Mouse (Mus musculus) myocyte (in vitro differentiated cells): ENCODE measurements around the gene Gm8113. TPM values are rescaled to one million over a fixed set of nuclear protein-coding genes. Genes with fewer than 3 reads are reported as not detected.
"Not testable (repeated sequence)": the region's sequence is repeated elsewhere in the genome, so short reads cannot be mapped to it uniquely, and the experiment has no call there.

Experiments used
- H3K27me3 ChIP-seq: one replicate; pipeline ENCODE4 v1.6.1; 2011; ENCODE audit not compliant: control insufficient read depth, insufficient read depth, insufficient read length
- H3K36me3 ChIP-seq: one replicate; pipeline ENCODE4 v1.6.1; 2011; ENCODE audit not compliant: control insufficient read depth, insufficient read depth
- H3K4me2 ChIP-seq: one replicate; pipeline ENCODE4 v1.6.1; 2011; ENCODE audit warnings: low read depth, control low read depth
- H3K4me3 ChIP-seq: one replicate; pipeline ENCODE4 v1.5.1; 2011; ENCODE audit warnings: mild to moderate bottlenecking, control low read depth, moderate library complexity
- H3K79me2 ChIP-seq: one replicate; pipeline ENCODE4 v1.6.1; 2011; ENCODE audit not compliant: control insufficient read depth, insufficient read depth
- H3ac ChIP-seq: one replicate; pipeline ENCODE4 v1.6.1; 2011; ENCODE audit not compliant: control insufficient read depth, insufficient read length
- polyA plus RNA-seq: library from polyadenylated mRNA; unstranded; fragments of >200 nt; fragmentation: generic; extraction: Trizol; gene quantifications from one replicate; pipeline ENCODE4 v1.2.1, GENCODE M21; 2012; ENCODE audit warnings: missing spikeins

The Gm8113 gene
- polyA plus RNA-seq, 1 experiment, result 0.30 TPM

- not testable (repeated sequence) for H3K4me3 ChIP-seq, H3K36me3 ChIP-seq, H3ac ChIP-seq, H3K79me2 ChIP-seq, H3K27me3 ChIP-seq, H3K4me2 ChIP-seq
Measured at GRCm38 (mm10) chr14:43932991-43933390, 7.8 kb downstream of the Gm8113 start.

GRCm38 (mm10) chr14:43933399-43933798 lies 8.2 kb downstream of the Gm8113 start:
- H3K4me3 ChIP-seq, H3K79me2 ChIP-seq, H3ac ChIP-seq, H3K36me3 ChIP-seq, H3K27me3 ChIP-seq, H3K4me2 ChIP-seq: not testable (repeated sequence)

GRCm38 (mm10) chr14:43953382-43953781 lies 28.2 kb downstream of the Gm8113 start:
- H3ac ChIP-seq, H3K4me3 ChIP-seq, H3K79me2 ChIP-seq, H3K27me3 ChIP-seq, H3K36me3 ChIP-seq, H3K4me2 ChIP-seq: not testable (repeated sequence)

GRCm38 (mm10) chr14:43955074-43955473 lies 29.9 kb downstream of the Gm8113 start:
- H3K4me2 ChIP-seq, H3K4me3 ChIP-seq, H3K36me3 ChIP-seq, H3K27me3 ChIP-seq, H3K79me2 ChIP-seq, H3ac ChIP-seq: not testable (repeated sequence)

- H3K4me3 ChIP-seq, H3K36me3 ChIP-seq, H3ac ChIP-seq, H3K27me3 ChIP-seq, H3K79me2 ChIP-seq, H3K4me2 ChIP-seq: not testable (repeated sequence)
Measured at GRCm38 (mm10) chr14:43956769-43957168, 31.6 kb downstream of the Gm8113 start, which contains the start of gene Ang5. TSS of gene Ang5 (plus strand) at chr14:43957069.

Other genes starting within 250 kb of the Gm8113 start
- not detected for gene Gm8165, start 248.2 kb upstream of the Gm8113 start, polyA plus RNA-seq
- 0.40 TPM for gene Gm7324, start 227.6 kb upstream of the Gm8113 start, polyA plus RNA-seq
- gene Gm16506, start 197.9 kb upstream of the Gm8113 start, polyA plus RNA-seq, result not detected
- gene Gm6526, start 177.5 kb upstream of the Gm8113 start, polyA plus RNA-seq, result not detected
- not detected for gene Gm8180, start 140.6 kb upstream of the Gm8113 start, polyA plus RNA-seq
- gene Ear1, start 49.9 kb upstream of the Gm8113 start, polyA plus RNA-seq, result not detected
- not detected for gene Ear10, start 1.8 kb upstream of the Gm8113 start, polyA plus RNA-seq
- gene Ang5, start 31.7 kb downstream of the Gm8113 start, polyA plus RNA-seq, result not detected
- not detected for gene Ang6, start 76.9 kb downstream of the Gm8113 start, polyA plus RNA-seq
- gene Ear2, start 177.3 kb downstream of the Gm8113 start, polyA plus RNA-seq, result not detected
- not detected for gene Gm3327, start 198.5 kb downstream of the Gm8113 start, polyA plus RNA-seq